Mouse (Mus musculus) midbrain, embryonic 13.5 days (tissue): ENCODE results near the gene Nptx1. TPM values are rescaled to one million over a fixed set of nuclear protein-coding genes. Genes with fewer than 3 reads are reported as not detected.
A peak's percentile ranks its signal among the peaks of the same experiment; 100 is the strongest.

Experiments
- ATAC-seq: fragments of 200-750 bp; cut with Nextera tagmentation; 2 replicates; pipeline ENCODE4 v1.8.0; 2017; ENCODE audit warnings: mild to moderate bottlenecking, moderate TSS enrichment, moderate library complexity
- H3K27ac ChIP-seq: fragments of 300-500 bp; sonication (generic); 2 replicates; pipeline ENCODE4 v1.5.1; 2015; ENCODE audit warnings: inconsistent platforms, mild to moderate bottlenecking, moderate library complexity
- H3K27me3 ChIP-seq: fragments of 300-500 bp; sonication (generic); 2 replicates; pipeline ENCODE4 v1.6.1; 2015; ENCODE audit warnings: mild to moderate bottlenecking, inconsistent platforms
- H3K36me3 ChIP-seq: fragments of 300-500 bp; sonication (generic); 2 replicates; pipeline ENCODE4 v1.6.1; 2015; ENCODE audit warnings: mild to moderate bottlenecking, inconsistent platforms
- H3K4me1 ChIP-seq: fragments of 300-500 bp; sonication (generic); replicated peaks from 2 replicates; pipeline ENCODE4 v1.6.1; 2015; ENCODE audit warnings: inconsistent platforms
- H3K4me2 ChIP-seq: fragments of 300-500 bp; sonication (generic); replicated peaks from 2 replicates; pipeline ENCODE4 v1.6.1; 2015; ENCODE audit warnings: moderate library complexity, mild to moderate bottlenecking, inconsistent platforms
- H3K4me3 ChIP-seq: fragments of 300-500 bp; sonication (generic); replicated peaks from 2 replicates; pipeline ENCODE4 v1.5.1; 2015; ENCODE audit warnings: mild to moderate bottlenecking, inconsistent platforms
- H3K9ac ChIP-seq: fragments of 300-500 bp; sonication (generic); replicated peaks from 2 replicates; pipeline ENCODE4 v1.6.1; 2015; ENCODE audit warnings: mild to moderate bottlenecking, inconsistent platforms
- H3K9me3 ChIP-seq: fragments of 300-500 bp; sonication (generic); 2 replicates; pipeline ENCODE4 v1.6.1; 2016; ENCODE audit warnings: mild to moderate bottlenecking, inconsistent platforms
- WGBS: fragments of 180-500 bp; shearing (Covaris S2); methylation state at CpG from one replicate; pipeline ENCODE4 v1.1.7; 2015; 5-methylcytosine and 5-hydroxymethylcytosine counted together
- polyA plus RNA-seq: library from polyadenylated mRNA; unstranded; fragments of >200 nt; fragmentation: Nextera tagmentation; extraction: Ambion mirVana; gene quantifications from 2 replicates; pipeline ENCODE4 v1.2.1, GENCODE M21; 2015

Gene Nptx1
- polyA plus RNA-seq, 1 experiment from 2014 or later: 8.6 TPM

- no peak overlapping the region for H3K9ac ChIP-seq
- H3K27me3 ChIP-seq: no peaks in the 10 kb centered on the region
- H3K9me3 ChIP-seq: 0 out of 2 replicates have a peak, but pooled peaks cover 4% of the 10 kb centered on the region
- no peak for ATAC-seq
- H3K4me2 ChIP-seq: no peak overlapping the region
- H3K36me3 ChIP-seq: no peaks in the 10 kb centered on the region
- H3K4me1 ChIP-seq: peaks cover 29% of the 10 kb centered on the region
- H3K27ac ChIP-seq: no peak overlapping the region
- no peak overlapping the region for H3K4me3 ChIP-seq
- 82% methylated on average over 5 of the region's 5 CpGs for WGBS
Observed at GRCm38 (mm10) chr11:119520005-119520712, 27.4 kb downstream of the Nptx1 start.

- no peak for ATAC-seq
- no peak overlapping the region for H3K9ac ChIP-seq
- no peaks in the 10 kb centered on the region for H3K27me3 ChIP-seq
- H3K4me1 ChIP-seq: peaks cover 33% of the 10 kb centered on the region
- H3K4me2 ChIP-seq: no peak overlapping the region
- 0 out of 2 replicates have a peak, but pooled peaks cover 4% of the 10 kb centered on the region for H3K9me3 ChIP-seq
- H3K4me3 ChIP-seq: no peak overlapping the region
- 92% methylated on average over 1 of the region's 1 CpGs for WGBS
- no peak overlapping the region for H3K27ac ChIP-seq
- no peaks in the 10 kb centered on the region for H3K36me3 ChIP-seq
Observed at GRCm38 (mm10) chr11:119519387-119519786, 28.2 kb downstream of the Nptx1 start.

GRCm38 (mm10) chr11:119516677-119517361 is 30.7 kb downstream of the Nptx1 start:
- Histone ChIP-seq H3K4me3 (no peak overlapping the region), H3K4me2 (no peak overlapping the region), H3K27me3 (no peaks in the 10 kb centered on the region), H3K4me1 (peaks cover 50% of the 10 kb centered on the region), H3K9ac (no peak overlapping the region), H3K9me3 (0 out of 2 replicates have a peak, but pooled peaks cover 2% of the 10 kb centered on the region), H3K36me3 (no peaks in the 10 kb centered on the region), H3K27ac (peak overlapping the region; percentile 87; the same call in 1 of the 2 replicates)
- WGBS: 63% methylated on average over 12 of the region's 12 CpGs
- ATAC-seq: no peak

- ATAC-seq: no peak
- peak overlapping the region; percentile 87 for H3K27ac ChIP-seq
Observed at GRCm38 (mm10) chr11:119515823-119516676, 31.5 kb downstream of the Nptx1 start.

GRCm38 (mm10) chr11:119514967-119515636 is 32.5 kb downstream of the Nptx1 start:
- WGBS: under 1% methylated on average over 21 of the region's 21 CpGs
- ATAC-seq: peak; percentile 84
- H3K9ac ChIP-seq: peak overlapping the region; percentile 54
- peaks cover 59% of the 10 kb centered on the region for H3K4me1 ChIP-seq
- no peaks in the 10 kb centered on the region for H3K27me3 ChIP-seq
- no peaks in the 10 kb centered on the region for H3K36me3 ChIP-seq
- peak overlapping the region; percentile 40 for H3K4me2 ChIP-seq
- H3K9me3 ChIP-seq: no peaks in the 10 kb centered on the region
- peak overlapping the region; percentile 16 for H3K4me3 ChIP-seq
- peak overlapping the region; percentile 87 for H3K27ac ChIP-seq

More at GRCm38 (mm10) chr11:119515823-119516676, 31.5 kb downstream of the Nptx1 start:
- no peaks in the 10 kb centered on the region for H3K36me3 ChIP-seq
- peak overlapping the region; percentile 40; the same call in 1 of the 2 replicates for H3K4me2 ChIP-seq
- no peaks in the 10 kb centered on the region for H3K27me3 ChIP-seq
- H3K9ac ChIP-seq: no peak overlapping the region
- no peak overlapping the region for H3K4me3 ChIP-seq
- H3K4me1 ChIP-seq: peaks cover 54% of the 10 kb centered on the region
- no peaks in the 10 kb centered on the region for H3K9me3 ChIP-seq
- 60% methylated on average over 16 of the region's 16 CpGs for WGBS

GRCm38 (mm10) chr11:119514108-119514860 is 33.3 kb downstream of the Nptx1 start:
- Histone ChIP-seq H3K36me3 (no peaks in the 10 kb centered on the region), H3K4me1 (peaks cover 67% of the 10 kb centered on the region), H3K4me2 (peak overlapping the region; percentile 40), H3K27ac (peak overlapping the region; percentile 87), H3K9me3 (no peaks in the 10 kb centered on the region), H3K4me3 (peak overlapping the region; percentile 16; the same call in 1 of the 2 replicates), H3K27me3 (no peaks in the 10 kb centered on the region), H3K9ac (peak overlapping the region; percentile 54)
- ATAC-seq: no peak; the same call in none of the 2 replicates
- 49% methylated on average over 16 of the region's 16 CpGs for WGBS

GRCm38 (mm10) chr11:119513038-119513659 is 34.4 kb downstream of the Nptx1 start:
- WGBS: 57% methylated on average over 9 of the region's 9 CpGs
- Histone ChIP-seq H3K4me2 (no peak overlapping the region), H3K27ac (peak overlapping the region; percentile 12; the same call in 1 of the 2 replicates), H3K9ac (no peak overlapping the region), H3K4me3 (no peak overlapping the region), H3K36me3 (peaks cover 6% of the 10 kb centered on the region), H3K27me3 (no peaks in the 10 kb centered on the region), H3K9me3 (no peaks in the 10 kb centered on the region), H3K4me1 (peaks cover 77% of the 10 kb centered on the region)
- no peak for ATAC-seq

- H3K9ac ChIP-seq: peak overlapping the region; percentile 6; the same call in 1 of the 2 replicates
- peak; percentile 40 for ATAC-seq
- WGBS: 32% methylated on average over 5 of the region's 5 CpGs
- H3K4me2 ChIP-seq: no peak overlapping the region
- peaks cover 38% of the 10 kb centered on the region for H3K36me3 ChIP-seq
- H3K27ac ChIP-seq: peak overlapping the region; percentile 66
- no peak overlapping the region for H3K4me3 ChIP-seq
- H3K4me1 ChIP-seq: peaks cover 43% of the 10 kb centered on the region
- H3K9me3 ChIP-seq: no peaks in the 10 kb centered on the region
- H3K27me3 ChIP-seq: no peaks in the 10 kb centered on the region
Observed at GRCm38 (mm10) chr11:119509165-119509776, 38.3 kb downstream of the Nptx1 start.

GRCm38 (mm10) chr11:119507772-119508171 is 39.8 kb downstream of the Nptx1 start:
- 91% methylated on average over 8 of the region's 8 CpGs for WGBS
- Histone ChIP-seq H3K4me1 (peaks cover 30% of the 10 kb centered on the region), H3K4me2 (no peak overlapping the region), H3K36me3 (peaks cover 50% of the 10 kb centered on the region), H3K27ac (no peak overlapping the region), H3K27me3 (no peaks in the 10 kb centered on the region), H3K9me3 (no peaks in the 10 kb centered on the region), H3K9ac (no peak overlapping the region), H3K4me3 (no peak overlapping the region)
- no peak for ATAC-seq

- peaks cover 64% of the 10 kb centered on the region for H3K36me3 ChIP-seq
- no peak for ATAC-seq
- H3K4me2 ChIP-seq: no peak overlapping the region
- no peaks in the 10 kb centered on the region for H3K27me3 ChIP-seq
- peaks cover 24% of the 10 kb centered on the region for H3K4me1 ChIP-seq
- 89% methylated on average over 4 of the region's 4 CpGs for WGBS
- H3K4me3 ChIP-seq: no peak overlapping the region
- H3K9me3 ChIP-seq: no peaks in the 10 kb centered on the region
- H3K9ac ChIP-seq: no peak overlapping the region
- H3K27ac ChIP-seq: no peak overlapping the region
Observed at GRCm38 (mm10) chr11:119506386-119506785, 41.2 kb downstream of the Nptx1 start.
